In the genomic region with DNA sequence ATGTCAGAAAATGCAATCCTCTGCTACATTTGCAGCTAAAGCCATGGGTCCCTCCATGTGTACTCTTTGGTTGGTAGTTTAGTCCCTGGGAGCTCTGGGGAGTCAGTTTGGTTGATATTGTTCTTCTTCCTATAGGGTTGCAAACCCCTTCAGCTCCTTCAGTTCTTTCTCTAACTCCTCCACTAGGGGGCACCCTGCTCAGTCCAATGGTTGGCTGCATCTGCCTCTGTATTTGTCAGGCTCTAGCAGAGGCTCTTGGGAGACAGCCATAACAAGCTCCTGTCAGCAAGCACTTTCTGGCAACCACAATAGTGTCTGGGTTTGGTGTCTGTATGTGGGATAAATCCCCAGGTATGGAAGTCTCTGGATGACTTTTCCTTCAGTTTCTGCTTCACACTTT, we compare ENCODE assay signal across 16 mouse cellular contexts.
DNase-seq lines count a peak whose midpoint lies in the region; ATAC-seq and TF ChIP-seq lines count a peak whose summit lies in the region.
"Had no signal": no experiment of that assay in that cellular context is flagged by ENCODE, and none has a peak within 500 bp of the region (broad histone marks: within the 10 kb centered on the region; RNA-seq: fewer than 3 reads in every experiment).

No protein-coding gene starts in this region.

- no peak overlapping the region for H3K9ac ChIP-seq in heart, embryonic 11.5 days (ENCODE audit: low read depth, low read length)

- no peak for TF ChIP-seq POLR2A in kidney, adult 2 months (IDR thresholded peaks at IDR 0.05; ENCODE audit: low read depth, low read length)

- no peaks in the 10 kb centered on the region for H3K36me3 ChIP-seq in kidney, adult 2 months (ENCODE audit: control insufficient read depth, insufficient read depth, low read length)
- no peaks in the 10 kb centered on the region for H3K36me3 ChIP-seq in heart, embryonic 11.5 days (ENCODE audit: control insufficient read depth, insufficient read depth, low read length)
- H3K36me3 ChIP-seq: hindbrain, embryonic 10.5 days had no signal

- no peak overlapping the region for H3K4me2 ChIP-seq in heart, embryonic 11.5 days

- H3K9me3 ChIP-seq in heart, embryonic 11.5 days (replicated peaks; ENCODE audit: control insufficient read depth, low read length) = no peaks in the 10 kb centered on the region
- H3K9me3 ChIP-seq: hindbrain, embryonic 10.5 days had no signal

- no peaks in the 10 kb centered on the region for H3K4me1 ChIP-seq in kidney, adult 2 months (ENCODE audit: control insufficient read depth, insufficient read depth, low read length)
- no peaks in the 10 kb centered on the region for H3K4me1 ChIP-seq in heart, embryonic 11.5 days (ENCODE audit: control insufficient read depth, insufficient read depth, low read length)
- H3K4me1 ChIP-seq: hindbrain, embryonic 10.5 days had no signal

- DNase-seq in kidney, adult 2 months = peak; percentile 8
- DNase-seq in kidney, postnatal 14 days = no peak
- DNase-seq in 3T3-L1 (ENCODE audit: low read depth, low spot score) (peak; percentile 36), A20 (ENCODE audit: low read depth, low spot score) (peak; percentile 24), adipocyte (ENCODE audit: low spot score) (peak; percentile 63)
- no peak for DNase-seq in spleen, postnatal 10 days (ENCODE audit: low spot score in 2 of 2)
- DNase-seq: gastrocnemius, postnatal 36 days; kidney, adult 11 months; kidney, postnatal 4 days; thymus, adult 2 months had no signal

- ATAC-seq in heart, embryonic 11.5 days (replicated peaks; ENCODE audit: insufficient number of reproducible peaks, low FRiP score, low TSS enrichment) = no peak
- ATAC-seq: activated CD4-positive, CD25-positive, alpha-beta regulatory T cell, adult 4 months; lung, postnatal 0 days had no signal

- H3K27me3 ChIP-seq in kidney, adult 2 months (replicated peaks; ENCODE audit: control insufficient read depth, insufficient read depth, low read length) = no peaks in the 10 kb centered on the region
- H3K27me3 ChIP-seq in heart, embryonic 11.5 days (ENCODE audit: control insufficient read depth, insufficient read depth, low read length) = no peaks in the 10 kb centered on the region

- no peak for TF ChIP-seq CTCF in kidney, adult 2 months (conservative IDR thresholded peaks at IDR 0.05; ENCODE audit: insufficient read depth, insufficient read length, low read depth, low read length)

- H3K4me3 ChIP-seq in kidney, adult 2 months (ENCODE audit: insufficient read depth, low read depth, low read length) = no peak overlapping the region
- H3K4me3 ChIP-seq in heart, embryonic 11.5 days (ENCODE audit: low read depth, low read length) = no peak overlapping the region
- H3K4me3 ChIP-seq: erythroblast, embryonic 14.5 days; hindbrain, embryonic 10.5 days; myocyte had no signal

- H3K27ac ChIP-seq in kidney, adult 2 months (ENCODE audit: insufficient read depth, low read depth, low read length) = no peak overlapping the region
- no peak overlapping the region for H3K27ac ChIP-seq in heart, embryonic 11.5 days (ENCODE audit: low read depth, low read length)
- H3K27ac ChIP-seq: hindbrain, embryonic 10.5 days had no signal

Comparison
In these comparisons a context has a peak if more than half of its experiments do, and no peak if none do; other contexts are left out.
1. DNase-seq: peak in kidney, adult 2 months (single experiment), 3T3-L1 (single experiment), A20 (single experiment) and adipocyte (single experiment); none in kidney, postnatal 14 days (single experiment) and spleen, postnatal 10 days (0 of 2).